Mouse (Mus musculus) hindbrain, embryonic 14.5 days (tissue): Measurements from ENCODE around the gene Gm12184. TPM values are rescaled to one million over a fixed set of nuclear protein-coding genes. Genes with fewer than 3 reads are reported as not detected.
"Not testable (repeated sequence)": the region's sequence is repeated elsewhere in the genome, so short reads cannot be mapped to it uniquely, and the experiment has no call there.

Experiments used
- ATAC-seq: fragments of 200-750 bp; cut with Nextera tagmentation; 2 replicates; pipeline ENCODE4 v1.8.0; 2017; ENCODE audit warnings: moderate number of reproducible peaks, mild to moderate bottlenecking, moderate TSS enrichment, moderate library complexity; ENCODE audit not compliant: low FRiP score
- DNase-seq: peaks from one replicate; pipeline ENCODE4 v3.0.0-alpha.2; 2015; ENCODE audit warnings: low spot score
- H3K27ac ChIP-seq: fragments of 300-500 bp; sonication (generic); 2 replicates; pipeline ENCODE4 v1.5.1; 2014; ENCODE audit warnings: mild to moderate bottlenecking, moderate library complexity
- H3K27me3 ChIP-seq: fragments of 300-500 bp; sonication (generic); 2 replicates; pipeline ENCODE4 v1.6.1; 2014; ENCODE audit warnings: mild to moderate bottlenecking, low read length, mixed read lengths; ENCODE audit not compliant: control insufficient read depth, insufficient read depth
- H3K36me3 ChIP-seq: fragments of 300-500 bp; sonication (generic); replicated peaks from 2 replicates; pipeline ENCODE4 v1.6.1; 2014; ENCODE audit not compliant: control insufficient read depth, insufficient read depth
- H3K4me1 ChIP-seq: fragments of 300-500 bp; sonication (generic); replicated peaks from 2 replicates; pipeline ENCODE4 v1.6.1; 2014; ENCODE audit warnings: antibody characterized with exemption, low read length, mixed read lengths; ENCODE audit not compliant: control insufficient read depth, insufficient read depth
- H3K4me2 ChIP-seq: fragments of 300-500 bp; sonication (generic); replicated peaks from 2 replicates; pipeline ENCODE4 v1.6.1; 2014; ENCODE audit warnings: mild to moderate bottlenecking, moderate library complexity
- H3K4me3 ChIP-seq: fragments of 300-500 bp; sonication (generic); replicated peaks from 2 replicates; pipeline ENCODE4 v1.5.1; 2014; ENCODE audit warnings: mild to moderate bottlenecking, low read length
- H3K9ac ChIP-seq: fragments of 300-500 bp; sonication (generic); 2 replicates; pipeline ENCODE4 v1.6.1; 2014
- H3K9me3 ChIP-seq: fragments of 300-500 bp; sonication (generic); 2 replicates; pipeline ENCODE4 v1.6.1; 2016; ENCODE audit warnings: low read length; ENCODE audit not compliant: control insufficient read depth
- WGBS: fragments of 180-500 bp; shearing (Covaris S2); extraction: QIAGEN DNeasy Blood & Tissue Kit; methylation state at CpG from one replicate; pipeline ENCODE4 v1.1.7; 2014; 5-methylcytosine and 5-hydroxymethylcytosine counted together
- polyA plus RNA-seq: library from polyadenylated mRNA; unstranded; fragments of >200 nt; fragmentation: Nextera tagmentation; extraction: Ambion mirVana; gene quantifications from 2 replicates; pipeline ENCODE4 v1.2.1, GENCODE M21; 2014

The Gm12184 gene
- 1.6 and 2.4 TPM in 2 replicates for polyA plus RNA-seq

DNA sequence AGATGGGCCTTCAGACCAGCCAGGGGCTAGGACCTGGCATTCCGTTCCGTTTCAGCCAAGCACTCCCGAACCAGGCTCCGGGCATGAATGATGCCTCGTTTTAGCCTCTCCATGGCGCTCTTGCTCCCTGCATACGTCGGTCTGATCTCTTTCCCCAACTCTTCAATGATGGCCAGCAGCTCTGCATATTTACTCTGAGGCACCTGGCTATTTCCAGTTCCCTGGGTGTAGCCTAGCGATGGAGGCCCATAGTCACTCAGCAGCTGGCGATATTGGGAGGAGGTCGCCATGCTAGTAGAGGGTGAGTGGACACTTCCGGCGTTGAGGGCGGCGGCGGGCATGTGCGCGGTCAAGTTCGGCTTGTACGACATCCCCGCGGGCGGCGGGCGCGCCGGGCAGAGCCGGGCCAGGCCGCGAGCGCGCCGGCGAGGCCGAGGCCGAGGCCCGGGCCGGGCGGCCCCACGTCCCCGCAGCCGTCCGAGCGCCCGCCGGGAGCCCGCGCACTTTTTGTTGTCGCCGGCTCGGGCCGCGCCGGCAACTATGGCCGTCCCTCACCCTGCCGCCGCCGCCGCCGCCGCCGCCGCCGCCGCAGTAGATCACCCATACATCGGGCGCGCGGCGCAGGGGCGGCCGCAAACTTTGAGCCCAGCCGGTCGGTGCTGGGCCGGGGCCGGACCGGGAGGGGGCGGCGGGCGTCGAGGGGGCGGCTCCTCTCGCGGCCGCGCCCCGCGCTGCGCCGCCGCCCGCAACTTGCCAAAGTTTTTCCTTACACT lies at the start of gene Gm12184, which contains the start of gene Trim7:
Gene Gm12184 (minus strand): TSS at position 677 of the 773 bp plus-strand sequence.
Gene Trim7 (plus strand): TSS at position 162 of the 773 bp plus-strand sequence.
- peaks cover 13% of the 10 kb centered on the region; the same call in 1 of the 2 replicates for H3K4me1 ChIP-seq
- H3K9ac ChIP-seq, result peak within 1 kb of the TSS; percentile 36; the same call in 1 of the 2 replicates
- peak within 1 kb of the TSS; percentile 41 for H3K4me3 ChIP-seq
- not testable (repeated sequence) for H3K36me3 ChIP-seq, DNase-seq, H3K9me3 ChIP-seq
- peak; percentile 74 for ATAC-seq
- peaks cover 24% of the 10 kb centered on the region for H3K27me3 ChIP-seq
- WGBS, result under 1% methylated on average over 45 of the region's 92 CpGs
- 0 out of 2 replicates have a peak within 1 kb of the TSS, but pooled peaks have one; percentile 43 for H3K27ac ChIP-seq
- H3K4me2 ChIP-seq, result peak within 1 kb of the TSS; percentile 56

- not testable (repeated sequence) for H3K27me3 ChIP-seq, H3K36me3 ChIP-seq, H3K9me3 ChIP-seq, ATAC-seq, H3K9ac ChIP-seq, H3K4me2 ChIP-seq, H3K4me3 ChIP-seq, H3K27ac ChIP-seq, DNase-seq
- 71% methylated on average over 1 of the region's 1 CpGs for WGBS
- peaks cover 15% of the 10 kb centered on the region for H3K4me1 ChIP-seq
Measured at GRCm38 (mm10) chr11:48875343-48875837, 48.9 kb upstream of the Gm12184 start.

GRCm38 (mm10) chr11:48874465-48874864 lies 48.0 kb upstream of the Gm12184 start:
- H3K9me3 ChIP-seq, result no peaks in the 10 kb centered on the region
- no peaks in the 10 kb centered on the region for H3K36me3 ChIP-seq
- H3K9ac ChIP-seq, result no peak overlapping the region
- peaks cover 8% of the 10 kb centered on the region; the same call in 1 of the 2 replicates for H3K27me3 ChIP-seq
- no peak overlapping the region for H3K27ac ChIP-seq
- H3K4me1 ChIP-seq, result peaks cover 15% of the 10 kb centered on the region
- H3K4me3 ChIP-seq, result no peak overlapping the region
- DNase-seq (peak; percentile 82), ATAC-seq (0 out of 2 replicates have a peak, but pooled peaks have one; percentile 46)
- 0% methylated on average over 4 of the region's 4 CpGs for WGBS
- H3K4me2 ChIP-seq, result no peak overlapping the region

DNA sequence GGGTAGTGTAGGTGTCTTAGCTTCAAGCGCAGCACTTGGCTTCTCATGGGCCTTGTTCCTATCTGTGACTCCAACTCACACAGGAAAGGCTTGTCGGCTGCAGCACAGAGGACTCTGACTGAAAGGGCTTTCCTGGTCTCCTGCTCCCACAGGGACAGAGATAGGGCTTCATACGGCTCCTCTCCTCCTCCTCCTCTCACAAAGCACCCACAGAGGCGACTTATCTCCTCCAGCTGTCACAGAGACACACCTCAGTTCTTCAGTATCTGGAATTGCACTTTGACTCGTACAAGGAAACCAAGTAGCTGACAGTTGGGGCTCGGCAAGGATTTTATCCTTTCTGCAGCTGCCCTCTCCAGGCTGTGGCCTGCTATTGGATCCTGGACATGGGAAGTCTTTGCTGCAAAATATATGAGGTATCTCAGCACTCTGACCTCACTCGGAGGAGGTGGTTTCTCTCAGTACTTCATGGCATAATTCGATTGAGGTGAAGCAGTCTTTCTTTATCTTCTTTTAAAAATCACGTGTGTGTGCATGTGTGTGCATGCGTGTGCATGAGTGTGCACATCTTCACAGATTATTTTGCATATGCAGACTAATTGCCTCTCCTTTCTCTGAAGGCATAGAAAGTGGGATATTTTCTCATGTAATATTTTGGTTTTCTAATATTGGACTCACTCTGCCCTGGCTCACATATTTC lies 47.3 kb upstream of the Gm12184 start:
- no peak for DNase-seq
- 75% methylated on average over 10 of the region's 10 CpGs for WGBS
- peaks cover 8% of the 10 kb centered on the region; the same call in 1 of the 2 replicates for H3K27me3 ChIP-seq
- H3K27ac ChIP-seq, result no peak overlapping the region
- no peak overlapping the region for H3K9ac ChIP-seq
- ATAC-seq, result no peak
- H3K4me2 ChIP-seq, result no peak overlapping the region
- H3K36me3 ChIP-seq, result no peaks in the 10 kb centered on the region
- no peaks in the 10 kb centered on the region for H3K9me3 ChIP-seq
- no peak overlapping the region for H3K4me3 ChIP-seq
- H3K4me1 ChIP-seq, result peaks cover 15% of the 10 kb centered on the region

GRCm38 (mm10) chr11:48872695-48873300 lies 46.3 kb upstream of the Gm12184 start:
- H3K4me3 ChIP-seq, result no peak overlapping the region
- ATAC-seq, result no peak
- peaks cover 15% of the 10 kb centered on the region for H3K4me1 ChIP-seq
- H3K4me2 ChIP-seq, result no peak overlapping the region
- no peak for DNase-seq
- peaks cover 8% of the 10 kb centered on the region; the same call in 1 of the 2 replicates for H3K27me3 ChIP-seq
- no peaks in the 10 kb centered on the region for H3K9me3 ChIP-seq
- H3K36me3 ChIP-seq, result no peaks in the 10 kb centered on the region
- H3K9ac ChIP-seq, result no peak overlapping the region
- 79% methylated on average over 7 of the region's 7 CpGs for WGBS
- H3K27ac ChIP-seq, result no peak overlapping the region

GRCm38 (mm10) chr11:48871817-48872541 lies 45.5 kb upstream of the Gm12184 start:
- WGBS, result 14% methylated on average over 17 of the region's 17 CpGs
- H3K36me3 ChIP-seq, result no peaks in the 10 kb centered on the region
- H3K27ac ChIP-seq, result no peak overlapping the region
- DNase-seq (no peak), ATAC-seq (no peak)
- peak overlapping the region; percentile 38 for H3K4me3 ChIP-seq
- H3K27me3 ChIP-seq, result peaks cover 8% of the 10 kb centered on the region; the same call in 1 of the 2 replicates
- H3K4me2 ChIP-seq, result peak overlapping the region; percentile 60
- peak overlapping the region; percentile 54 for H3K9ac ChIP-seq
- peaks cover 15% of the 10 kb centered on the region for H3K4me1 ChIP-seq
- no peaks in the 10 kb centered on the region for H3K9me3 ChIP-seq

DNA sequence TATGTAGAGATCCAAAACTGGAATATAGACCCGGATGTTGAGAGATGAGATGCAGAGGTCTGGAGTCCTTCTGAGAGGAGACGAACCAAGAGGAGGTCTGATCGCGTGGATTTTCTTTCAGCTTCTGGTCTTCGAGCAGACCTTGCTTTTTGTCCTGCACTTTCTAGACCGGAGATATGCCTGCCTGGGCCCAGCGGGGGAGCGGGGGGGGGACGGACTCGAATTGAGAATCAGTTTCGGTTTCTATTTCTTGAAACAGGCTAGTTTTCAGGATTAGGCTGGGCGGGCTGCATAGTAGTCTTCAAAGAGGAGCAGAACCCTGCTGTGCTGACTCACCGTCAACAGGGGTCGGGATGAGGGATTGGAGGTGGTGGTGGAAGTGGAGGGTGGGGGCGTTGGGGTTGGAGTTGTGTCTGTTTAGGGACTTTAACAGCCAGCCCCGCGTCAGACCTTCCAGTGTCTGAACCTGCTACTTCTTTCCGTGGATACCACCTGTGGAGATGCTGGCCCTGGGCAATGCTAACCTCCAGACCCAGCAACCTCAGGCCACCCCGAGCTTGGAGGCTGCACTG lies 44.8 kb upstream of the Gm12184 start, which contains the start of gene Irgm1:
Gene Irgm1 (minus strand): TSS at position 483 of the 572 bp plus-strand sequence.
- WGBS, result 2% methylated on average over 19 of the region's 19 CpGs
- peak; percentile 18 for ATAC-seq

GRCm38 (mm10) chr11:48870781-48871180 lies 44.3 kb upstream of the Gm12184 start:
- Histone ChIP-seq H3K9ac (peak overlapping the region; percentile 54), H3K9me3 (no peaks in the 10 kb centered on the region), H3K4me1 (peaks cover 15% of the 10 kb centered on the region), H3K4me3 (peak overlapping the region; percentile 38), H3K36me3 (no peaks in the 10 kb centered on the region), H3K27me3 (peaks cover 8% of the 10 kb centered on the region; the same call in 1 of the 2 replicates), H3K27ac (no peak overlapping the region), H3K4me2 (peak overlapping the region; percentile 60)
- WGBS, result 42% methylated on average over 7 of the region's 7 CpGs
- no peak for DNase-seq
- ATAC-seq, result no peak

More for the DNA sequence above, 44.8 kb upstream of the Gm12184 start, which contains the start of gene Irgm1:
- no peaks in the 10 kb centered on the region for H3K36me3 ChIP-seq
- H3K4me1 ChIP-seq, result peaks cover 15% of the 10 kb centered on the region
- H3K27ac ChIP-seq, result no peak within 1 kb of the TSS
- H3K9ac ChIP-seq, result peak within 1 kb of the TSS; percentile 54
- peaks cover 8% of the 10 kb centered on the region; the same call in 1 of the 2 replicates for H3K27me3 ChIP-seq
- peak; percentile 53 for DNase-seq
- no peaks in the 10 kb centered on the region for H3K9me3 ChIP-seq
- peak within 1 kb of the TSS; percentile 38 for H3K4me3 ChIP-seq
- H3K4me2 ChIP-seq, result peak within 1 kb of the TSS; percentile 60
